Mouse (Mus musculus) embryonic facial prominence, embryonic 11.5 days (tissue): ENCODE data around the gene Dchs2. TPM values are rescaled to one million over a fixed set of nuclear protein-coding genes. Genes with fewer than 3 reads are reported as not detected.

Experiments used
- ATAC-seq: fragments of 200-750 bp; cut with Nextera tagmentation; replicated peaks from 2 replicates; pipeline ENCODE4 v1.8.0; 2017; ENCODE audit warnings: low read depth; ENCODE audit not compliant: insufficient number of reproducible peaks, low FRiP score, low TSS enrichment
- DNase-seq: peaks from one replicate; pipeline ENCODE4 v3.0.0-alpha.2; 2015; ENCODE audit warnings: low spot score
- H3K27ac ChIP-seq: fragments of 300-500 bp; sonication (generic); replicated peaks from 2 replicates; pipeline ENCODE4 v1.5.1; 2014; ENCODE audit warnings: mild to moderate bottlenecking, low read depth, low read length, control low read depth
- H3K27me3 ChIP-seq: fragments of 300-500 bp; sonication (generic); 2 replicates; pipeline ENCODE4 v1.6.1; 2014; ENCODE audit warnings: mild to moderate bottlenecking, low read length, moderate library complexity, mixed read lengths; ENCODE audit not compliant: control insufficient read depth, insufficient read depth
- H3K36me3 ChIP-seq: fragments of 300-500 bp; sonication (generic); replicated peaks from 2 replicates; pipeline ENCODE4 v1.6.1; 2014; ENCODE audit warnings: low read depth, mild to moderate bottlenecking, low read length, moderate library complexity, mixed read lengths; ENCODE audit not compliant: control insufficient read depth, insufficient read depth
- H3K4me1 ChIP-seq: fragments of 300-500 bp; sonication (generic); 2 replicates; pipeline ENCODE4 v1.6.1; 2014; ENCODE audit warnings: low read length, mixed read lengths; ENCODE audit not compliant: control insufficient read depth, insufficient read depth
- H3K4me2 ChIP-seq: fragments of 300-500 bp; sonication (generic); 2 replicates; pipeline ENCODE4 v1.6.1; 2014; ENCODE audit warnings: low read depth, mild to moderate bottlenecking, control low read depth, low read length, moderate library complexity
- H3K4me3 ChIP-seq: fragments of 300-500 bp; sonication (generic); 2 replicates; pipeline ENCODE4 v1.5.1; 2014; ENCODE audit warnings: low read depth, low read length, control low read depth
- H3K9ac ChIP-seq: fragments of 300-500 bp; sonication (generic); replicated peaks from 2 replicates; pipeline ENCODE4 v1.6.1; 2014; ENCODE audit warnings: mild to moderate bottlenecking, control low read depth, low read length
- H3K9me3 ChIP-seq: fragments of 300-500 bp; sonication (generic); replicated peaks from 2 replicates; pipeline ENCODE4 v1.6.1; 2016; ENCODE audit warnings: mild to moderate bottlenecking, low read length, inconsistent platforms, mixed read lengths; ENCODE audit not compliant: control insufficient read depth
- WGBS: fragments of 180-500 bp; shearing (Covaris S2); extraction: QIAGEN DNeasy Blood & Tissue Kit; methylation state at CpG from one replicate; pipeline ENCODE4 v1.1.7; 2014; 5-methylcytosine and 5-hydroxymethylcytosine counted together
- polyA plus RNA-seq: library from polyadenylated mRNA; unstranded; fragments of >200 nt; fragmentation: Nextera tagmentation; extraction: Ambion mirVana; gene quantifications from 2 replicates; pipeline ENCODE4 v1.2.1, GENCODE M21; 2014

Gene Dchs2
- polyA plus RNA-seq, 1 experiment from 2014 or later: 0.11 TPM

GRCm38 (mm10) chr3:83234457-83234856, 106.7 kb downstream of the Dchs2 start:
- DNase-seq: no peak
- no peak for ATAC-seq

GRCm38 (mm10) chr3:83235061-83235460, 107.3 kb downstream of the Dchs2 start:
- no peaks in the 10 kb centered on the region for H3K4me1 ChIP-seq
- H3K4me3 ChIP-seq: no peak overlapping the region
- H3K9ac ChIP-seq: no peak overlapping the region
- H3K4me2 ChIP-seq: no peak overlapping the region
- H3K36me3 ChIP-seq: no peaks in the 10 kb centered on the region
- H3K27me3 ChIP-seq: no peaks in the 10 kb centered on the region
- H3K27ac ChIP-seq: no peak overlapping the region
- no peak for DNase-seq
- H3K9me3 ChIP-seq: no peaks in the 10 kb centered on the region
- 84% methylated on average over 5 of the region's 5 CpGs for WGBS
- ATAC-seq: no peak

More at GRCm38 (mm10) chr3:83234457-83234856, 106.7 kb downstream of the Dchs2 start:
- Histone ChIP-seq H3K4me2 (no peak overlapping the region), H3K4me1 (no peaks in the 10 kb centered on the region), H3K27me3 (no peaks in the 10 kb centered on the region), H3K4me3 (no peak overlapping the region), H3K36me3 (no peaks in the 10 kb centered on the region), H3K27ac (no peak overlapping the region), H3K9ac (no peak overlapping the region), H3K9me3 (no peaks in the 10 kb centered on the region)
- 51% methylated on average over 4 of the region's 4 CpGs for WGBS

- no peak overlapping the region for H3K4me3 ChIP-seq
- no peak overlapping the region for H3K9ac ChIP-seq
- DNase-seq: no peak
- H3K4me2 ChIP-seq: no peak overlapping the region
- no peak overlapping the region for H3K27ac ChIP-seq
- ATAC-seq: no peak
- no peaks in the 10 kb centered on the region for H3K4me1 ChIP-seq
- no peaks in the 10 kb centered on the region for H3K36me3 ChIP-seq
- WGBS: 81% methylated on average over 5 of the region's 5 CpGs
- no peaks in the 10 kb centered on the region for H3K27me3 ChIP-seq
- no peaks in the 10 kb centered on the region for H3K9me3 ChIP-seq
These were observed 118.8 kb downstream of the Dchs2 start for GRCm38 (mm10) chr3:83246536-83246935.

GRCm38 (mm10) chr3:83250001-83250545, 122.3 kb downstream of the Dchs2 start:
- no peak overlapping the region for H3K4me3 ChIP-seq
- H3K9ac ChIP-seq: no peak overlapping the region
- no peaks in the 10 kb centered on the region for H3K36me3 ChIP-seq
- no peak overlapping the region for H3K27ac ChIP-seq
- no peaks in the 10 kb centered on the region for H3K4me1 ChIP-seq
- H3K9me3 ChIP-seq: no peaks in the 10 kb centered on the region
- DNase-seq (no peak), ATAC-seq (no peak)
- WGBS: 85% methylated on average over 4 of the region's 4 CpGs
- H3K4me2 ChIP-seq: no peak overlapping the region
- no peaks in the 10 kb centered on the region for H3K27me3 ChIP-seq

- H3K36me3 ChIP-seq: no peaks in the 10 kb centered on the region
- no peaks in the 10 kb centered on the region for H3K27me3 ChIP-seq
- no peak overlapping the region for H3K4me3 ChIP-seq
- H3K9ac ChIP-seq: no peak overlapping the region
- ATAC-seq (no peak), DNase-seq (no peak)
- no peak overlapping the region for H3K4me2 ChIP-seq
- no peak overlapping the region for H3K27ac ChIP-seq
- WGBS: 76% methylated on average over 7 of the region's 7 CpGs
- no peaks in the 10 kb centered on the region for H3K4me1 ChIP-seq
- no peaks in the 10 kb centered on the region for H3K9me3 ChIP-seq
These were observed 124.2 kb downstream of the Dchs2 start for GRCm38 (mm10) chr3:83251899-83252298.

- H3K27me3 ChIP-seq: no peaks in the 10 kb centered on the region
- H3K4me3 ChIP-seq: no peak overlapping the region
- no peak overlapping the region for H3K9ac ChIP-seq
- H3K9me3 ChIP-seq: no peaks in the 10 kb centered on the region
- no peaks in the 10 kb centered on the region for H3K4me1 ChIP-seq
- no peak for DNase-seq
- no peak overlapping the region for H3K27ac ChIP-seq
- H3K4me2 ChIP-seq: no peak overlapping the region
- no peaks in the 10 kb centered on the region for H3K36me3 ChIP-seq
- ATAC-seq: no peak
- WGBS: 70% methylated on average over 4 of the region's 4 CpGs
These were observed 131.7 kb downstream of the Dchs2 start for GRCm38 (mm10) chr3:83259421-83259820.

GRCm38 (mm10) chr3:83266009-83266408, 138.3 kb downstream of the Dchs2 start:
- Histone ChIP-seq H3K9me3 (no peaks in the 10 kb centered on the region), H3K9ac (no peak overlapping the region), H3K4me2 (no peak overlapping the region), H3K27me3 (no peaks in the 10 kb centered on the region), H3K4me3 (no peak overlapping the region), H3K4me1 (no peaks in the 10 kb centered on the region), H3K27ac (no peak overlapping the region), H3K36me3 (no peaks in the 10 kb centered on the region)
- WGBS: 86% methylated on average over 4 of the region's 4 CpGs
- ATAC-seq: no peak
- DNase-seq: no peak

- Histone ChIP-seq H3K4me2 (no peak overlapping the region), H3K36me3 (no peaks in the 10 kb centered on the region), H3K4me3 (no peak overlapping the region), H3K27ac (no peak overlapping the region), H3K27me3 (no peaks in the 10 kb centered on the region), H3K9ac (no peak overlapping the region), H3K9me3 (no peaks in the 10 kb centered on the region), H3K4me1 (no peaks in the 10 kb centered on the region)
- ATAC-seq (no peak), DNase-seq (no peak)
- WGBS: 84% methylated on average over 14 of the region's 14 CpGs
These were observed 142.5 kb downstream of the Dchs2 start for GRCm38 (mm10) chr3:83270228-83270627.
